ENCODE assay signal across 18 mouse cellular contexts in the genomic region with DNA sequence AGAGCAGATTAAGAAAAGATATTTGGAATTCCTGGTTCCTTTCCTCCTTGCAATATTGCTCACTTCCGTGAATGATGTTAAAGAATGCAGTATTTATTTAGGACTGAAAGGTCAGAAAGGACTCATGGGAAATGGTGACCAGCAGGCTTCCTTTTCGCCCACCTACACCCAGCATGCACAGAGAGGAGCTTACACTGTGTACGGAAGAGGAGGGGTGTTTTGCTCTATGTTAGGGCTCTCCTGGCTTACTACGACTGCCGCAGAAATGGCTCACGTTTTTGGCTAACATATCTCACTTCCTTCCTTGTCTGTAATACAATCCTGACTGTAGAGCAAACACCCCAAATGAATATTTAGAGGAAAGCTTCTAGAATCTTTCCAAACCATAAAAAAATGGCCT.
A peak's percentile ranks its signal among the peaks of the same experiment; 100 is the strongest.
DNase-seq lines count a peak whose midpoint lies in the region; ATAC-seq lines count a peak whose summit lies in the region.
"Had no signal": no experiment of that assay in that cellular context is flagged by ENCODE, and none has a peak within 500 bp of the region (broad histone marks: within the 10 kb centered on the region; RNA-seq: fewer than 3 reads in every experiment).

No protein-coding gene starts in this region.

- H3K27ac ChIP-seq in embryonic facial prominence, embryonic 12.5 days, result 0 out of 2 replicates have a peak overlapping the region, but pooled peaks have one; percentile 17
- H3K27ac ChIP-seq in embryonic facial prominence, embryonic 10.5 days (replicated peaks), result no peak overlapping the region
- H3K27ac ChIP-seq in kidney, embryonic 14.5 days (ENCODE audit: low read depth, low read length), result peak overlapping the region; percentile 60; the same call in 1 of the 2 replicates
- H3K27ac ChIP-seq in lung, embryonic 16.5 days (ENCODE audit: low read length), result peak overlapping the region; percentile 83
- H3K27ac ChIP-seq in stomach, embryonic 15.5 days, result peak overlapping the region; percentile 72
- H3K27ac ChIP-seq: forebrain, embryonic 13.5 days; hindbrain, embryonic 15.5 days; layer of hippocampus, adult 2 months; left cerebral cortex, adult 2 months had no signal

- H3K27me3 ChIP-seq in embryonic facial prominence, embryonic 12.5 days, result no peaks in the 10 kb centered on the region
- no peaks in the 10 kb centered on the region for H3K27me3 ChIP-seq in embryonic facial prominence, embryonic 10.5 days (replicated peaks; ENCODE audit: low read depth, poor library complexity, severe bottlenecking)
- H3K27me3 ChIP-seq in kidney, embryonic 14.5 days (ENCODE audit: control insufficient read depth, insufficient read depth, low read length), result no peaks in the 10 kb centered on the region
- H3K27me3 ChIP-seq in lung, embryonic 16.5 days (ENCODE audit: control insufficient read depth, insufficient read depth, low read depth, low read length), result no peaks in the 10 kb centered on the region
- no peaks in the 10 kb centered on the region for H3K27me3 ChIP-seq in stomach, embryonic 15.5 days (replicated peaks)
- H3K27me3 ChIP-seq: forebrain, embryonic 13.5 days; hindbrain, embryonic 15.5 days had no signal

- DNase-seq in embryonic facial prominence, embryonic 10.5 days (ENCODE audit: low spot score), result no peak
- no peak for DNase-seq in kidney, postnatal 36 days
- no peak for DNase-seq in lung, postnatal 25 days (ENCODE audit: low spot score)
- no peak for DNase-seq in testis, postnatal 14 days (ENCODE audit: low spot score)
- DNase-seq: adrenal gland, postnatal 25 days; cerebellum, adult 8-10 months; liver; lung, postnatal 4 days; thymus, postnatal 4 days had no signal

- H3K4me1 ChIP-seq in embryonic facial prominence, embryonic 12.5 days, result peaks cover 10% of the 10 kb centered on the region; the same call in 1 of the 2 replicates
- H3K4me1 ChIP-seq in embryonic facial prominence, embryonic 10.5 days, result peaks cover 3% of the 10 kb centered on the region; the same call in 1 of the 2 replicates
- 0 out of 2 replicates have a peak, but pooled peaks cover 9% of the 10 kb centered on the region for H3K4me1 ChIP-seq in kidney, embryonic 14.5 days (ENCODE audit: control insufficient read depth, insufficient read depth, low read length)
- peaks cover 14% of the 10 kb centered on the region for H3K4me1 ChIP-seq in lung, embryonic 16.5 days (replicated peaks; ENCODE audit: control insufficient read depth, insufficient read depth, low read length)
- H3K4me1 ChIP-seq in stomach, embryonic 15.5 days, result peaks cover 2% of the 10 kb centered on the region; the same call in 1 of the 2 replicates
- H3K4me1 ChIP-seq: forebrain, embryonic 13.5 days; hindbrain, embryonic 15.5 days had no signal

- H3K9ac ChIP-seq in embryonic facial prominence, embryonic 12.5 days, result no peak overlapping the region
- no peak overlapping the region for H3K9ac ChIP-seq in kidney, embryonic 14.5 days (ENCODE audit: low read depth, low read length)
- H3K9ac ChIP-seq in lung, embryonic 16.5 days (ENCODE audit: low read length), result no peak overlapping the region
- H3K9ac ChIP-seq in stomach, embryonic 15.5 days, result no peak overlapping the region
- H3K9ac ChIP-seq: forebrain, embryonic 13.5 days; hindbrain, embryonic 15.5 days had no signal

- no peaks in the 10 kb centered on the region for H3K36me3 ChIP-seq in embryonic facial prominence, embryonic 12.5 days
- no peaks in the 10 kb centered on the region for H3K36me3 ChIP-seq in embryonic facial prominence, embryonic 10.5 days (replicated peaks)
- H3K36me3 ChIP-seq in kidney, embryonic 14.5 days (ENCODE audit: control insufficient read depth, insufficient read depth, low read length), result no peaks in the 10 kb centered on the region
- no peaks in the 10 kb centered on the region for H3K36me3 ChIP-seq in lung, embryonic 16.5 days (ENCODE audit: control insufficient read depth, insufficient read depth, low read length)
- H3K36me3 ChIP-seq in stomach, embryonic 15.5 days, result no peaks in the 10 kb centered on the region
- H3K36me3 ChIP-seq: hindbrain, embryonic 15.5 days had no signal

- no peak for ATAC-seq in embryonic facial prominence, embryonic 12.5 days (ENCODE audit: insufficient number of reproducible peaks, insufficient read depth, low FRiP score, low TSS enrichment)
- ATAC-seq in kidney, embryonic 14.5 days (ENCODE audit: low FRiP score, low TSS enrichment), result no peak
- ATAC-seq in lung, embryonic 16.5 days (ENCODE audit: low read depth), result peak; percentile 76
- no peak; the same call in 1 of the 2 replicates for ATAC-seq in stomach, embryonic 15.5 days (ENCODE audit: insufficient read depth, low FRiP score, low read depth)
- ATAC-seq: forebrain, embryonic 13.5 days had no signal

- H3K4me2 ChIP-seq in embryonic facial prominence, embryonic 12.5 days (replicated peaks), result no peak overlapping the region
- no peak overlapping the region for H3K4me2 ChIP-seq in kidney, embryonic 14.5 days (replicated peaks; ENCODE audit: low read depth, low read length)
- H3K4me2 ChIP-seq in lung, embryonic 16.5 days (ENCODE audit: low read depth, low read length), result peak overlapping the region; percentile 20; the same call in 1 of the 2 replicates
- H3K4me2 ChIP-seq in stomach, embryonic 15.5 days, result no peak overlapping the region
- H3K4me2 ChIP-seq: forebrain, embryonic 13.5 days; hindbrain, embryonic 15.5 days; midbrain, embryonic 11.5 days had no signal

- WGBS in embryonic facial prominence, embryonic 12.5 days, result 46% methylated on average over 6 of the region's 6 CpGs
- 60% methylated on average over 6 of the region's 6 CpGs for WGBS in embryonic facial prominence, embryonic 10.5 days
- WGBS in kidney, embryonic 14.5 days, result 36% methylated on average over 6 of the region's 6 CpGs
- 13% methylated on average over 6 of the region's 6 CpGs for WGBS in lung, embryonic 16.5 days
- 24% methylated on average over 6 of the region's 6 CpGs for WGBS in stomach, embryonic 15.5 days

- no peaks in the 10 kb centered on the region for H3K9me3 ChIP-seq in embryonic facial prominence, embryonic 12.5 days
- H3K9me3 ChIP-seq in embryonic facial prominence, embryonic 10.5 days, result no peaks in the 10 kb centered on the region
- H3K9me3 ChIP-seq in kidney, embryonic 14.5 days (ENCODE audit: control insufficient read depth, low read length), result no peaks in the 10 kb centered on the region
- H3K9me3 ChIP-seq in lung, embryonic 16.5 days (ENCODE audit: control insufficient read depth, low read length), result no peaks in the 10 kb centered on the region
- H3K9me3 ChIP-seq in stomach, embryonic 15.5 days, result no peaks in the 10 kb centered on the region
- H3K9me3 ChIP-seq: forebrain, embryonic 13.5 days; hindbrain, embryonic 15.5 days had no signal

- H3K4me3 ChIP-seq in embryonic facial prominence, embryonic 12.5 days, result no peak overlapping the region
- H3K4me3 ChIP-seq in embryonic facial prominence, embryonic 10.5 days, result no peak overlapping the region
- H3K4me3 ChIP-seq in kidney, embryonic 14.5 days (ENCODE audit: low read length), result no peak overlapping the region
- H3K4me3 ChIP-seq in lung, embryonic 16.5 days (ENCODE audit: low read length), result no peak overlapping the region
- no peak overlapping the region for H3K4me3 ChIP-seq in stomach, embryonic 15.5 days (replicated peaks)
- H3K4me3 ChIP-seq: forebrain, embryonic 13.5 days; hindbrain, embryonic 15.5 days; layer of hippocampus, adult 2 months; left cerebral cortex, adult 2 months had no signal
